16 mouse cellular contexts compared by ENCODE assay signal in the genomic region with DNA sequence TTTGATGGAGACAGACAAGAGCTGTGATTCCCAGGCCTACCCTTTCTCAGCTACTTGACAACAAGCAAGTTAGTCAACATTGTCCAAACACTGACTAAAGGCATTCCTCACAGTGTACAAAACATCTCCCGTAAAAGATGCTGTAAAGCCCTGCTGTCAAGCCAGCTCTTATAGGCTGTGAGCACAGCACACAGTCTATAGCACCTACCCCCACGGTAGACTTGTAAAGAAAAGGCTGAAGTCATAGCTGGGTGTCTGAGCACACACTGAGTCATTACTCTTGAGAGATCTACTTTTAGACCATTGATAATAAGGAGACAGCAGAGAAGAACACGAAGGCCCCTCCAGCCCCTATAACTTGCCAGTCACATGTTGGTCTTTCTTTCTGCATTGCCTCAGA.
"Had no signal": no experiment of that assay in that cellular context is flagged by ENCODE, and none has a peak within 500 bp of the region (broad histone marks: within the 10 kb centered on the region; RNA-seq: fewer than 3 reads in every experiment).

No protein-coding gene starts in this region.

- H3K9me3 ChIP-seq: kidney, embryonic 15.5 days; limb, embryonic 12.5 days; liver, embryonic 13.5 days; lung, embryonic 15.5 days; midbrain, embryonic 13.5 days; neural tube, embryonic 15.5 days had no signal

- ATAC-seq: liver, postnatal 0 days; midbrain, embryonic 13.5 days had no signal

- DNase-seq: kidney, adult 2 months; kidney, postnatal 14 days; liver; liver, embryonic 13.5 days; liver, postnatal 0 days; retina, postnatal 1 day; right cerebral cortex, postnatal 14 days; thymus, adult 18-20 months; thymus, postnatal 14 days had no signal

- H3K27ac ChIP-seq: kidney, embryonic 15.5 days; limb, embryonic 12.5 days; liver, embryonic 13.5 days; lung, embryonic 15.5 days; midbrain, embryonic 13.5 days; neural tube, embryonic 15.5 days; stomach, postnatal 0 days had no signal

- H3K4me3 ChIP-seq: kidney, embryonic 15.5 days; limb, embryonic 12.5 days; liver, embryonic 13.5 days; lung, embryonic 15.5 days; midbrain, embryonic 13.5 days; myocyte; neural tube, embryonic 15.5 days had no signal

- H3K27me3 ChIP-seq: kidney, embryonic 15.5 days; liver, embryonic 13.5 days; lung, embryonic 15.5 days; midbrain, embryonic 13.5 days; neural tube, embryonic 15.5 days had no signal

- H3K4me1 ChIP-seq: kidney, embryonic 15.5 days; liver, embryonic 13.5 days; lung, embryonic 15.5 days had no signal

- H3K36me3 ChIP-seq: kidney, embryonic 15.5 days; limb, embryonic 12.5 days; liver, embryonic 13.5 days; lung, embryonic 15.5 days; midbrain, embryonic 13.5 days; neural tube, embryonic 15.5 days had no signal
